Mouse (Mus musculus) megakaryocyte progenitor cell, adult 5-6 weeks (primary cell): ENCODE data around the gene Neil1. TPM values are rescaled to one million over a fixed set of nuclear protein-coding genes. Genes with fewer than 3 reads are reported as not detected.

Experiments used
- ATAC-seq: replicated peaks from 2 replicates; pipeline ENCODE4 v1.8.0; 2016; ENCODE audit warnings: mild to moderate bottlenecking, moderate TSS enrichment, inconsistent platforms; ENCODE audit not compliant: poor library complexity
- total RNA-seq, 2 experiments: library from RNA; stranded (forward) in 1 of 2; stranded (reverse) in 1 of 2; fragments of 157-497, 149-512 nt in 1 of 2; fragments of 200-1000 nt in 1 of 2; gene quantifications; 2 replicates each; pipeline versions ENCODE4 v1.2.3 to v1.2.4; 2015 to 2017

Neil1 gene
- total RNA-seq (2015) (3.5 and 4.1 TPM in 2 replicates), total RNA-seq (2017) (2.4 and 4.9 TPM in 2 replicates)

DNA sequence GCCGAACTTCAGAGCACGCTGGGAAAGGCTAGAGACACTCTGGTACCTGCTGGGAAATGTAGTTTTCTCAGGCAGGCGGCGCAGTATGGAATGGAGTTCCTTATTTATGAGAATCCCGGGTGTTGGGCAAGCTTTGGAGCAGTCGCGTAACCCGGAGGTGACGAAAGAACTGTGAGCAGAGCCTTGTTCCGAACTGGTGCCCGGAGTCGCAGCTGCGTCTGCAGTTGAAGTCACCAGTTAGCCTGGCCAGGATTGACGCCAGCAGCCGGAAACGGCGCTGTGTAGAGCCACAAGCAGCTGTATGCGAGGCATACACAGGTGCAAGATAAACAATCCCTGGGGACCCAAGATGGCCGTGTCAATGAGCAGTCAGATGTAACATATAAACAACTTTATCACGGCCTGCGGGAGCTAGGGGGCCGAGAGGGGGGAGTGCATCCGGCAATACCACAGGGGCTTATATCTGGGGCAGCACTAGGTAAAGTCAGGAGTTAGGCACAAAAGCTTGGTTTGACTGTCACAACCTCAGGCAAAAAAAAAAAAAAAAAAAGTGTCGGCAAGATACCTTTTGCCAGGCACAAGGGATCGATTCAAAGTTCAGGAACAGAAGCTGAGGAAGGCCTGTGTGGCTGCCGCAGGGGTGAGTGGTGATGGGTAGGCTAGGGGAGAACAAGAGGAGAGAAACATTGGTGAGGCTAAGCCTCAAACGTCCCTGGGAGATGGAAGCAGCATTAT, at the start of gene Neil1:
TSS of gene Neil1 (minus strand) at position 162 of the 735 bp plus-strand sequence.
- ATAC-seq = peak; percentile 88

DNA sequence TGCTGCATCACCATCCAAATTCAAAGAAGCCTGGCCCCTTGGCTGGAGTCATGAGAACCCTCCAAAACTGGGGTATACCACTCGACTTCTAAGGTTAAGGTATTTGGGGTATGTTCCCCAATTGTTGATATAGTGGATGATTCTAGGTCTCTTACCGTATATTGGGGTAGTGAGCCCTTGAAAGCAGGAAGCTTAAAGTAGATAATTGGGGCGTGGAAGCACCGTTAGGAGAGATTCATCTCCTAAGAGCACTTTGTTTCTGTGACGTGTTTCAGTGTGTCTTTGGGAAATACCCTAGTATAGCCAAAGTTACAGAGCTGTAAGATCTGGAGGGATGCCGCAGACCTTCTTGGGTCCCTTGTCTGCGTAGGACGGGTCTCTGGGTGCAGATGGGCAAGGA, 49.3 kb upstream of the Neil1 start:
- no peak for ATAC-seq

DNA sequence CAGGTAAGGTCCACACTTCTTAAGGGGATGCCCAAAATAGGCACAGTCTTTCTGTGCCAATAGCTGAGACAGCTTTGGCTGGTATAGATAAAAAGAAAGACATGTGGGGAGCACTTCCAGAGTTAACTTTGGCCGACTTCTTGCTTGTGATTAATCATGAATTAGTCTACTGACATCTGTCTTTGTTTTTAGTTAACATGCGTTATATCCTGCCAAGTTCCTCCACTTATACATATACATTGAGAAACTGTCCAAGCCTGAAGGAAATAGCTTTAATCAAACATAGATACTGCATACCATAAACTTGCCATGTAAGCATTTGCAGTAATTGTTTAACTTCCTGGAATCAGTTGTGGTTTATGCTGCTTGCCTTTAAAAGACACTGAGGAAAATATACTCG, 48.6 kb upstream of the Neil1 start:
- no peak for ATAC-seq

DNA sequence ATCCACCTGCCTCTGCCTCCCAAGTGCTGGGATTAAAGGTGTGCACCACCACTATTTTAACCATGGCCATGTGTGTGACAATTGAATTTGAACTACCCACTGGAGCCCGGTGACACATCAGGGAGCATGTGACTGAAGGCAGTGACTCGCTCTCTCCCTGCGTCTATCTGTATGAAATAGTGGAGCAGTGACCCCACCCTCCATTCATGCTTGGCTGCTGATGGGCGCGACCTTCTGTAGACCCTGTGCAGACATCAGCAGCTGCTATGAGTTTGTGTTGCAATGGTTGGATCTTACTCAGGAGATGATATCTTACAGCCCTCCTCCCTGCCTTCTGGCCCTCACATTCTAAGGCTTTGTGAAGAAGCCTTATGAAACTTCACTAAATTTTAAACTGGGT, 20.3 kb upstream of the Neil1 start:
- ATAC-seq = no peak

DNA sequence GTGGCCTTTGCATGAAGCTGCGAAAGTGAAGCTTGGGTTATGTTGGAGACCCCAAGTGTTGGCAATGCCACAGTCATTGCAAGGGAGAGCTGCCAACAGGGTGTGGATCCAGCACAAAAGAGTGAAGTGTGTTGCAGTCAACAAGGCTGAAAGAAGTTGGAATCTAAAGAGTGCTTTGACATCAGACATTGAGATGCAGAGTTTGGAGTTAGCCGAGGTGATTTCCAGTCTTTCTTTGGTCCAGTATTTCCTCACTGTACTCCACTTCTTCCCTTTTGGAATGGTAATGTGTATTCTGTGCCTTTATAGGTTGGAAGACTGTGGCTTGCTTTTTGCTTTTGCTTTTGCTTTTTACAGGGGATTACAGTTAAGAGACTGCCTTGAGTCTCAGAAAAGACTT, 18.1 kb upstream of the Neil1 start:
- no peak for ATAC-seq

DNA sequence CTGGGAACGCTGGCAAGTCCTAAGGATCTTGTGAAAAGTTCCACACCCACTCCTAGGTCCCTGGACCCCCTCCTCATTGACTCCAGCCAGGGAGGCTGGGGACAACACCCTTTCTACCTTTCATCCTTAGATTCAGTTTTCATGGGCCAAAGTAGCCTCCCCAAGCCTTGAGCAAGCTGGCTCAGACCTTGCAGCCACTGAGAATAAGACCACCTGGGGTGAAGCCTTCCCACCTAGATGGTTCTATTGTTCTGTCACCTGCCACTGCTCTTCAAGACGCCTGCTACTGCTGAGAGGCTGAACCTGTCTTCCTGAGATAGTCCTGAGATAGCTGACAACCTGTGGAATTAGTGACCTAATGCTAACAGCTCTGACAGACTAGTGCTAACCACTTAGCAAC, 15.0 kb upstream of the Neil1 start:
- no peak for ATAC-seq

DNA sequence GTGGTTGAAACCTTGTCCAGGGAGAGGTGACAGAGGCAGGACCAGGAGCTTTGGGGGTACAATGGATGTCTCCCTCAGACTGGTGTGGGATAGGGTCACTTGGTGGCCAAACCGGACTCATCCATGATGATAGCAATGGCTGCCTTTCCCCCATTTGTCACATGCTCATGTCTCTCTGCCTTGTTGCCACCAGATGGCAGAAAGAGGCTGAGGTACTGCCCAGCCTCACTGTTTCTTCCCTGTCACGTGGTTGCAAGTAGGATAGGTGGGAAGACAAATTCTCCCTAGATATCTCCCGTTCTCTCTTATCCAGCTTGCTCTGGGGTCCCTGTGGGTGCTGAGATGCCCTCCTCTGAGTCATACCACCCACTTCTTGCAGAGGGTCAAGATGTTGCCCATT, 14.4 kb upstream of the Neil1 start:
- ATAC-seq = peak; percentile 64

DNA sequence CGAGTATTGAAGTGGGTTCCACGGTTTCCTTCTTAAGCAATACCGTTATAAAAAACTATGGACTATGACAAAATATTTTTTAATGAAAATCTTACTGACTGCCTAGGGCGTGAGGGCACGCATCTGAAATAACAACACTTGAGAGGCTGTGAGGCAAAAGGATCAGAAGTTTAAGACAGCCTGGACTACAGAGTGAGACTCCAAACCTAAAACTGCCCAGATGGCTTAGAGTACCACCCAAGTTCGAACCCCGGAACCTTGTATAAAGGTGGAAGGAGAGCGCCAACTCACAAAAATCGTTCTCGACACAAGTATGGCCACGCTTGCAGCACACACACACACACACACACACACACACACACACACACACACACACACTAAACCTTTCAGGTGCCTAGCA, 10.4 kb upstream of the Neil1 start:
- ATAC-seq = no peak

DNA sequence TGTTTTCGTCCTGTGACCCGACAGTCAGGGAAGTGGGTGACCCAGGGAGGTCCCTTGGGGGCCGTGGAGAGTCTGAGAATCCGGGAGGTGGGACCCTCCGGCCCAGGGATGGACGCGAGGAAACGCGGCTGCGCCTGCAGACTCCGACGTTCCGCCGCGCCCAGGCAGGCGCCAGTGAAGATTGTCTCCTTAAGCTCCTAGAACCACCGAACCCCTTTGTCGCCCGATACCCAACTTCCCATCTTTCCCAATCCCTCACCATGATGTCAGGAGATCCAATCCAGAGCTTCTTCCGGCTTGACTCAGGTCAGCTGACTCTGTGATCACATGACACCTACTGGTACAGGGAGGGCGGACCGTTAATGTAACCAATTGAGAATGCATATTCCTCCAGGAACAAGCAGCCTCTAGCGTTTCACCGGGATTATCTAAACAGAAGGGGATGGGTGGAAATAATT, 9.9 kb upstream of the Neil1 start, which contains the start of gene Commd4:
TSS of gene Commd4 (minus strand) at position 319 of the 458 bp plus-strand sequence.
- peak; percentile 86 for ATAC-seq

DNA sequence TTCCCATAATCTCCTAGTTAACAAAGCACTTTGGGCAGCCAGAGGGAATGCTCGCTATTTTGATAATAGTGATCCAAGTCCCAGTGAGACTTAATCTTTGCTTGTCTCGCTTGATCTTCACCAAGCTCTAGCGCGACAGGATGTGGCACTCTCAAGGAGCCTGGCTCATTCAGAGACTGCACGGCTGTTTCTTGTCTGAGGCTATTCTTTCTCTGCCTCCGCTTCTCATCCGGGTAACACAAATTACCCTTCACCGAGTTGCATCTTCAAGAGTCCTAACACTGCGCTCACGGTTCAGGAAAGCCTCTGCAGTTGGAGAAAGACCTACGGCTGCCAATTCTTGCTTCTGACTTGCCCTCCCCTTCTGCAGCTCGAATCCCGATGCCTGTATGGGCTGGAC, 9.4 kb upstream of the Neil1 start:
- no peak for ATAC-seq

DNA sequence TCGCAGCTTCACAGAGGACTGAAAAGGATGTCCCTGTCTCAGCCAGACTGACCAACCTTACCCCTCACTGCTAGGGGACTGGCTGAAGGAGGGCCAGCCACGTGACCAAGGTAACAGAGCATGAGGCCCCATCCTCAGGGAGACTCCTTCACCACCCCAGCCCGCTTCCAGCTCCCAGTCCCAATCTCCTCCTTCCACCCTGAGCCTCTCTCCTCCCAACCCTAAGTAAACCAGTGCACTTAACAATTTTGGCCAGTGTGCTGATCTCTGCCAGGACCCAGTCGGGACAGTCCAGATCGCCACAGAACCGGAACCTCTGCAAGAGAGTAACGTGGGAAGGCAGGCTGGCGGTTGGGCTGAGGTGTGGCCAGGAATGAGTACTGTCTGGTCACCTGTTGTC, 8.7 kb upstream of the Neil1 start:
- ATAC-seq = no peak

DNA sequence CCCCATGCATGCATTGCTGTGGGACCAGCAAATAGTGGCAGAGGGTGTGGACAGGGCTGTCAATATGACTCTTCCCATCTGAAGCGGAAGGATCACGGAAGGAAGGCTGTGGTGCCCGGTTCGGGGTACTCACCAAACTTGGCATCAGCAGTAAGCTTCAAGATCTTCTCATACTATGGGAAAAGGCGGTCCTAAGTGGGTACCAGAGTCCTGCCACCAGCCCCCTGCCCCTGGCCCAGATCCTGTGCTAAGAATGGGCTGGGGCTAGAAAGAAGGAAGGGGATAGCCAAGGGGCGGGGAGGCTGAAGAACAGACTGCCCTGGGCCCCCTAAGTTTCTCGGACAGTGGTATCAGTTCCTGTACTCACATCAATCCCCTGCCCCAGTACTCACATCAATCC, 8.3 kb upstream of the Neil1 start:
- ATAC-seq = no peak

DNA sequence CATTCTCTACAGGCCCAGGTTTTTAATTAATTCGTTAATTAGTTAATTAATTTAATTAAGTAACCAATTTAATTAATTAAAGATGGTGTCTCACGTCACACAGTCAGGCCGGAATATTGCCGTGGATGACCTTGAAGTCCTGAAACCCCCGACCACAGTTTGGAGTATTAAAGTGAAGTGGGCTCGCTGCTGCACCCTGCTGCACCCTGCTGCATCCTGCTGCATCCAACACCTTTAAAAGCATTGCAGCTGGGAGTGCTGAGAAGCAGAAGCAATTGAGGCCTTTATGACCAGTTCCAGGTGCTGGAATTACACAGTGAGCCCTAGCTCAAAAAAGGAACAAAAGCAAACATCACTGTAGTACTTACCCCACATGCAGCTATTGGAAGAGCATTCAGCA, 4.2 kb upstream of the Neil1 start:
- ATAC-seq = no peak

DNA sequence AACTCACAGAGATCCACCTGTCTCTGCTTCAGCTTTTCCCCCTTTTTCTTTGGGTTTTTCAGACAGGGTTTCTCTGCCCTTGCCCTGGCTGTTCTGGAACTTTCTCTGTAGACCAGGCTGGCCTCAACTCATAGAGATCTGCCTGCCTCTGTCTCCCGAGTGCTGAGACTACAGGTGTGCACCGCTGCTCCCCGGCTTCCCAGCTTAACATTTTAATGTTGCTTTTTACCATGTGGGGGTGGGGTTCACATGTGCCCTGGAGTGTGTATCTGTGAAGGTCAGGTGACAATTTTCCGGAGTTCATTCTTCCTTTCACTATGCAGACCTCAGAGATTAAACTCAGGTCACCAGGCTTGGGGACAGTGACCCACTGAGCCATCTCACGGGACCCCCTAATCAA, 2.1 kb upstream of the Neil1 start:
- ATAC-seq = no peak

DNA sequence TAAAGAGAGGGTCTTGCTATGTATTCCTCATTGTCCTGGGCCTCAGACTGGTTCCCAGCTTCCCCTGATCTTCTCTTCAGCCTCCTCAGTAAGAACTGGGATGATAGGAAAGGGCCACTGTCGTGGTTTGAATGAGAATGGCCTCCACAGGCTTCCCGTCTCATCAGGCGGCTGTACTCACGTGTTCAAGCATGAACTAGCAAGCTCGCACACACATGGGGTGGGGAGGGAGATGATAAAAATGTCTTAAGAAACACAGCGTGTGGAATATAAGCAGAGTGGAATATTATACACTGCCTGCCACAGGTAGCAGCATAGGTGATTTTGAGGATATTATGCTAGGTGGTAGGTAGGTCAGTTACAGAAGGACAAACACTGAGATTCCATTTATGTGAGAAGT, 916 bp upstream of the Neil1 start:
- ATAC-seq = no peak

DNA sequence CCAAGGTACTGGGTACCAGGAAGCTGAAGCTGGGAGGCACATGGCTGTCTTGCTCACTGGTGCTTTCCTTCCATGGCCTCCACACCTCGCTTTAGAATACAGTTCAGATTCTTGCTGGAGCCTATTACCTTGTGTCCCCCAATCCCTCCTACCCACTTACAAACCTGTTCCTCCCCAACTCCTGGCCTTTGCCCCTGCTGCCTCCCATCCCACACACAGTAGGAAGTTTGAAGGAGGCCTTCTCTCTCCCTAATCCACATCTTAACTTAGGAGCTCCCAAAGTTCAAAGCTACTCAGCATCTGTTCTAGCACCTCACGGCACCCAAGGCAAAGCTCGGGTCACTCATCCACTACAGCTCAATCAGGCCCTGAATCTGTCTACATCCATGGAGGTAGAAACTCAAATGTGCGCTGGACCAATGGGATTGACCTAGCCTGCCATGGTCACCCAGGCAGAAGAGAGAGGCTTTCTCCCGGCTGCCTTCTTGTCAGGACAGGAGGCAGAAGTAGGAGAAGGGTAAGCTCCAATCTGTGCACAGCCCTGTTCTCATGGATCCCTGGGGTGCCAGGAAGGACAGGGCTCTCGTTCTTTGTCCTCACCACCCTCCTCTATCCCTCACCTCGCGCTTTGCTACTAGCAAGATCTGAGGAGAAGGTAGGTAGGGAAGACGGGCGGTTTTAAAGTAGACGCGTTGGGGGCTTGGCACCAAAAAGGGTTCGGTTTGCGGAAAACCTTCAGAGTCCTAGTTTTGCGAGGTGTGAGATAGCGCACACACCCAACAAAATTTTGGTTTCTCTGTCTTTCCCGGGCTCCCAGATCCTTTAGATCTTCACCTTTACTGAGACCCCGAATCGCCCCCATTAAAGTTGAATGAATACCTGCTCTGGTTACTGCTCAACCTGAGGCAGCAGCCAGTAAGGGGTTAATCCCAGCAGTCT, 631 bp downstream of the Neil1 start:
- no peak for ATAC-seq

DNA sequence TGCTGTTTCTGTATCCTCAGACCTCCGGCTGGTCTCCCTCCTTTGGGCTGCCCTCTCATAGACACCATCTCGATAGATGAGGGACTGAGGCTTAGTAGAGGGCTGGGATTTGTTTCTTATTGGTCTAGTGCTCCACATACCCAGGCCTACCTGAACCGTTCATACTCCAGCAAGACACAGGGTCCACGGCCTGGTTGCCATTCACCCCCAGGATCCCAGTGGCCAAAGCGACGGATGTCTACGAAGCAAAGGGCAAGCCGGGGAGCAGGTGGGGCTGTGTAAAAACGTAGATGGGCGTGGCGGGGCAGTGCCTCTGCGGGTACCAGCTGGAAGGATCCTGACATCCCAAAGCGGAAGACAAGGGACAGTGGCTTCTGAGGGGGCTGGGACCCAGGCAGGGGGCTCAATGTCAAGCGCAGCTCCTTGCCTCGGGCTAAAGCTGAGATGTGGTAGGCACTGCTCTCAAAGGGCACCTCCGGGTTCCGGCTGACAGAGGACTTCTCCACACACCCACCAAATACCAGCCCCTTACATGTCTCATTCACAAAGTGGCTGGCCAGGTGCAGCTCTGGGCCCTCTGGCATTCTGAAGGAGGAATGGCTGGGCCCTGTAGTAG, 1.5 kb downstream of the Neil1 start:
- no peak for ATAC-seq

DNA sequence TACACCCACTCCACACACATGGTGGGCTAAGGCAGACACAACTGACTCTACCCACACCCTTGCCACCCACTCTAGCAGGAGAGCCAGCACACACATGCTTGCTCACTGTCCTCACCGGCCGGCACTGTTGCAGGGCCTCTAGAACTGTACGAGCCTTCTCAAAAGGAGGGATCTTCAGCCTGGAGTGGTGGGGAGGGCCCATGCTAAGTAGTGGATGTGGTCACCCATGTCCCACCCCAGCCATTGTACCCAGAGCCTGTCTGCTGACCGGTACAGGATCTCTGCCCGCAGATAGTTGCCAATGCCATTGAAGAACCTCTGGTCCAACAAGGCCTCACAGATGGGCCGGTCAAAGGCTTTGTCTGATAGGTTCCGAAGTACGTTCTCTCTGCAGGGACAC, 3.3 kb downstream of the Neil1 start:
- ATAC-seq = no peak

DNA sequence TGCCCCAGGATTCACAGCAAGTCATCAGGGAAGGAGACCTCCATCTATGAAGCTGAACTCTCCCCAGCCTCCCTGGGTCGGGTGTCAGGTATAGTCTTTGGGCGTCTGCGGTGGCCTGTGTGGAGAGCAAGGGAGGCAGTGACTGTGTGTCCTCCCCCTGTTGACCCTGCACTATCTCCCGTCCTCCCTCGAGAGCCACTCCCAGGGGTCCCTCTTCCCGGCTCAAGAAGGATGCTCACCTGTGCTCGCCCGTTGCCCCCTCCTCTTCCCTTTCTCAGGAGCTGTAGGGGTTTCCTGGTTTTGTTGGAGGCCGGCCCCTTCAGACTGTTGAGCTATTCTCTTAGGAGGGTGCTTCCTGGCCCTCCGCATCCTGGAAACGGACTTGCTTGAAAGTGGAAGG, 4.9 kb downstream of the Neil1 start:
- no peak for ATAC-seq

DNA sequence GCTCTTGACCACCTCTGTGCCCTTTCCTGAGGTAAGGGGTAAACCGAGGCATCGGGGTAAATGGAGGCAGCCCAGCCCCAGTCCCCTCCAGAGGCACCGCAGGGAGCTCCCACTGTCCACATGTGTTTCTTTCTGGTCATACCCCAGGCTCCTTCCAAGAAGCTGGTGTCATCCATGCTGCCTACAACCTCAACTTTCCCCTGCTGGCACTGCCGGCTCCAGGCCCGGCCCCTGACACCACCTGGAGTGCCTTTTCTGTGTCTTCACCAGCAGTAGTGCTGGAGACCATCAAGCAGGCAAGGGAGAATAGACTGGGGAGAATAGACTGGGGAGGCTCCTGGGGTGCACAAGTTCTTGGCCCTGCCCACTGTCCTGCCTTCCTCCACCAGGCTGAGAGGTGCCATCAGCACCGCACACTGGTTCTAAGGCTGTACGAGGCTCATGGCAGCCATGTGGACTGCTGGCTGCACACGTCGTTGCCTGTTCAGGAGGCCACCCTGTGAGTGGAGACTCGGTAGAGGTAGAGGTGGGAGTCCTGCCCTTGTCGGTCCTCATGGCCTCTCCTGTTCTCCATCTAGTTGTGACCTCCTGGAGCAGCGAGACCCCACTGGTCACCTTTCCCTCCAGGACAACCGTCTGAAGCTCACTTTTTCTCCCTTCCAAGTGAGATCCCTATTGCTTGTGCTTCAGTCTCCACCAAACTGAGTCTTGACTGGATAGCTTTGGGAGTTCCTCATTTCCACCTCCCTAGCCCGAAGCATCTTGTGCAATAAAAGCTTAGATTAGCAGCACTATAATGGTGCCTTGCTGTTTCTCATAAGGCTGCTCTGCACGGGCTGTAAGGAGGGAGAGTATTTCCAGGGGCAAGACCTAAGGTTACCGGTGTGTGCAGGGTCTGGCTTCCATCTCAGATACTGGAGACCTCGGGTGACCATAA, 6.4 kb downstream of the Neil1 start:
- peak; percentile 40 for ATAC-seq
